ENCODE assay signal across 8 mouse cellular contexts in genomic region chr10:89444381-89444780, GRCm38 (mm10). TPM values are rescaled to one million over a fixed set of nuclear protein-coding genes. Genes with fewer than 3 reads are reported as not detected.
DNase-seq lines count a peak whose midpoint lies in the region; ATAC-seq and TF ChIP-seq lines count a peak whose summit lies in the region.

No protein-coding gene starts in this region.

- H3K4me1 ChIP-seq in CH12.LX (ENCODE audit: control insufficient read depth in 1 of 2, insufficient read depth in 2 of 2) = peaks cover 0 to 22% of the 10 kb centered on the region in 2 experiments; a peak in 2 of 4 replicates
- H3K4me1 ChIP-seq in forebrain, postnatal 0 days (ENCODE audit: insufficient read depth) = 0 out of 2 replicates have a peak, but pooled peaks cover 3% of the 10 kb centered on the region

- H3K79me2 ChIP-seq in CH12.LX (replicated peaks; ENCODE audit: control insufficient read depth, extremely low read depth, insufficient read depth, poor library complexity, severe bottlenecking) = peaks cover 9% of the 10 kb centered on the region
- H3K79me2 ChIP-seq in macrophage (ENCODE audit: inconsistent target) = peaks cover 33% of the 10 kb centered on the region

- peak overlapping the region; percentile 61; the same call in 1 of the 2 replicates for H3K27ac ChIP-seq in gastrocnemius, adult 2 months
- H3K27ac ChIP-seq in CH12.LX (ENCODE audit: insufficient read depth, low read depth) (no peak overlapping the region), macrophage (peak overlapping the region; percentile 100)
- H3K27ac ChIP-seq in forebrain, postnatal 0 days (ENCODE audit: low read depth, low read length) = no peak overlapping the region

- dilution Hi-C loops in CH12.LX (cut with MboI; ENCODE audit: extremely low pct_ligation_motif_present, extremely low pct_unique_long_range_greater_than_20kb, low sequenced_read_pairs) = no loop called here

- H3K4me3 ChIP-seq in gastrocnemius, adult 2 months = peak overlapping the region; percentile 80
- peak overlapping the region in 1 of 3 experiments; percentile 82 for H3K4me3 ChIP-seq in CH12.LX (replicated peaks in 1 of 3; ENCODE audit: low read depth in 2 of 3, low read length in 2 of 3, poor library complexity in 1 of 3)
- H3K4me3 ChIP-seq in forebrain, postnatal 0 days (ENCODE audit: low read depth, low read length) = peak overlapping the region; percentile 63
- H3K4me3 ChIP-seq in macrophage (ENCODE audit: inconsistent target) = peak overlapping the region; percentile 97

- no peak overlapping the region for H3K9ac ChIP-seq in CH12.LX (ENCODE audit: insufficient read depth, low read depth)
- H3K9ac ChIP-seq in forebrain, postnatal 0 days = no peak overlapping the region

- TF ChIP-seq POLR2A in CH12.LX (IDR thresholded peaks at IDR 0.05; ENCODE audit: low read depth, low read length) = no peak

- no peak for TF ChIP-seq CTCF in gastrocnemius, adult 2 months (IDR thresholded peaks at IDR 0.05)
- TF ChIP-seq CTCF in CH12.LX (conservative IDR thresholded peaks at IDR 0.05 in 1 of 2, IDR thresholded peaks at IDR 0.05 in 1 of 2; ENCODE audit: low read depth in 2 of 2, low read length in 2 of 2) = no peak
- TF ChIP-seq CTCF in forebrain, postnatal 0 days (IDR thresholded peaks at IDR 0.05; ENCODE audit: low read depth) = no peak

- in situ Hi-C loops in CH12.LX (cut with MboI; ENCODE audit: low pct_ligation_motif_present, low pct_unique_long_range_greater_than_20kb, low sequenced_read_pairs) = no loop called here

- no peaks in the 10 kb centered on the region for H3K27me3 ChIP-seq in CH12.LX (replicated peaks)
- no peaks in the 10 kb centered on the region for H3K27me3 ChIP-seq in forebrain, postnatal 0 days (ENCODE audit: insufficient read depth, low read length)

- TF ChIP-seq RAD21 in CH12.LX (IDR thresholded peaks at IDR 0.05; ENCODE audit: low read depth, low read length) = no peak

- H3K9me3 ChIP-seq in CH12.LX (replicated peaks; ENCODE audit: low read length) = peaks cover 4% of the 10 kb centered on the region
- no peaks in the 10 kb centered on the region for H3K9me3 ChIP-seq in forebrain, postnatal 0 days (ENCODE audit: low read length)

- no peak for DNase-seq in gastrocnemius, adult 2 months
- DNase-seq in gastrocnemius, postnatal 14 days = no peak
- no peak for DNase-seq in CH12.LX (ENCODE audit: extremely low read depth)
- DNase-seq in forebrain, postnatal 0 days = no peak
- no peak for DNase-seq in embryo, embryonic 11 days
- no peak for DNase-seq in spleen, postnatal 14 days (ENCODE audit: low spot score in 2 of 2)
- DNase-seq in right cerebral cortex, adult 2 months (ENCODE audit: low spot score in 2 of 2) = no peak

- no peak for ATAC-seq in forebrain, postnatal 0 days

- H3K36me3 ChIP-seq in CH12.LX (replicated peaks in 1 of 2; ENCODE audit: control insufficient read depth in 1 of 2, insufficient read depth in 1 of 2, low read length in 1 of 2) (peaks cover 0 to 16% of the 10 kb centered on the region in 2 experiments), macrophage (ENCODE audit: inconsistent target) (peaks cover 18% of the 10 kb centered on the region; the same call in 1 of the 2 replicates)
- no peaks in the 10 kb centered on the region for H3K36me3 ChIP-seq in forebrain, postnatal 0 days (ENCODE audit: insufficient read depth)

- intact Hi-C loops in gastrocnemius, adult 2 months (cut with DNase I) = no loop called here
- intact Hi-C loops in gastrocnemius, postnatal 14 days (cut with DNase I; ENCODE audit: low total_unique reads) = no loop called here

- 34% methylated on average over 3 of the region's 3 CpGs for WGBS in forebrain, postnatal 0 days
- 0% methylated on average over 3 of the region's 3 CpGs for WGBS in macrophage (ENCODE audit: missing documents)

- H3K4me2 ChIP-seq in CH12.LX (ENCODE audit: insufficient read depth, low read depth, poor library complexity, severe bottlenecking) = peak overlapping the region; percentile 92
- peak overlapping the region; percentile 98 for H3K4me2 ChIP-seq in forebrain, postnatal 0 days (ENCODE audit: low read depth)

- TF ChIP-seq EP300 in CH12.LX (IDR thresholded peaks at IDR 0.05; ENCODE audit: low read length) = no peak

TF ChIP-seq in CH12.LX, 34 proteins besides CTCF, POLR2A, EP300 and RAD21:
- TF ChIP-seq MEF2A (IDR thresholded peaks at IDR 0.05; ENCODE audit: borderline replicate concordance, low read depth, low read length) = no peak
- no peak for TF ChIP-seq IRF4 (IDR thresholded peaks at IDR 0.05; ENCODE audit: low read depth, low read length)
- no peak for TF ChIP-seq PAX5 (IDR thresholded peaks at IDR 0.05; ENCODE audit: low read length)
- no peak for TF ChIP-seq KAT2A (IDR thresholded peaks at IDR 0.05; ENCODE audit: insufficient replicate concordance, low read length)
- no peak for TF ChIP-seq TCF12 (IDR thresholded peaks at IDR 0.05; ENCODE audit: low read depth, low read length)
- TF ChIP-seq CHD2 (IDR thresholded peaks at IDR 0.05; ENCODE audit: low read length) = no peak
- no peak for TF ChIP-seq E2F4 (IDR thresholded peaks at IDR 0.05; ENCODE audit: insufficient replicate concordance, low read depth, low read length)
- no peak for TF ChIP-seq NELFE (IDR thresholded peaks at IDR 0.05; ENCODE audit: low read depth, low read length)
- TF ChIP-seq UBTF (IDR thresholded peaks at IDR 0.05; ENCODE audit: low read depth, low read length) = no peak
- TF ChIP-seq BHLHE40 (IDR thresholded peaks at IDR 0.05; ENCODE audit: low read depth, low read length) = no peak
- no peak for TF ChIP-seq HCFC1 (IDR thresholded peaks at IDR 0.05; ENCODE audit: low read depth, low read length)
- no peak for TF ChIP-seq CHD1 (IDR thresholded peaks at IDR 0.05; ENCODE audit: low read depth, low read length)
- no peak for TF ChIP-seq ZNF384 (IDR thresholded peaks at IDR 0.05; ENCODE audit: low read depth, low read length)
- TF ChIP-seq MYC (IDR thresholded peaks at IDR 0.05; ENCODE audit: low read depth, low read length) = no peak
- TF ChIP-seq TBP (conservative IDR thresholded peaks at IDR 0.05; ENCODE audit: low read depth, low read length) = no peak
- TF ChIP-seq USF1 (IDR thresholded peaks at IDR 0.05; ENCODE audit: low read depth, low read length) = no peak
- no peak for TF ChIP-seq POLR2AphosphoS2 (IDR thresholded peaks at IDR 0.05; ENCODE audit: low read depth, low read length)
TF ChIP-seq in CH12.LX: peak in this region for 0.

RNA-seq across cellular contexts. Expression of gene Gas2l3, which starts 0.6 kb away (rescaled TPM):
- total RNA-seq in gastrocnemius, adult 2 months (2021) = under 1 TPM; 0.89 to 0.95 TPM
- total RNA-seq in gastrocnemius, postnatal 14 days (2021) = 10 to 100 TPM in 1 of 2 experiments, 1 to 10 TPM in 1; 3.0 to 11.2 TPM
- total RNA-seq in CH12.LX (2012; rRNA removed) (8.3 and 9.4 TPM in 2 replicates), CH12.LX (2014; rRNA removed) (10.7 and 12.2 TPM in 2 replicates)
- polyA plus RNA-seq in CH12.LX (2012; ENCODE audit: insufficient read length, low read depth) (7.3 and 8.8 TPM in 2 replicates), macrophage (2018) (20.4 to 29.3 TPM (median 24.3 TPM) in 3 replicates)
- total RNA-seq in forebrain, postnatal 0 days (2014; rRNA removed) = 3.8 and 6.2 TPM in 2 replicates
- polyA plus RNA-seq in forebrain, postnatal 0 days (2015; fragmentation: Nextera tagmentation; extraction: Ambion mirVana) = 2.2 and 3.0 TPM in 2 replicates
- total RNA-seq in macrophage (2018; cell fraction: chromatin; rRNA removed) = 100 to 1,000 TPM in 16 of 26 experiments, 10 to 100 TPM in 10; 57.6 to 249 (median 107) TPM
- total RNA-seq in macrophage (2018; cell fraction: cytosol; rRNA removed) = 10 to 100 TPM; 17.8 to 68.4 (median 28.2) TPM
- total RNA-seq in macrophage (2018; cell fraction: nucleus; rRNA removed) = 100 to 1,000 TPM in 10 of 26 experiments, 10 to 100 TPM in 16; 33.0 to 169 (median 75.3) TPM

Comparison
In these comparisons a context has a peak if more than half of its experiments do, and no peak if none do; other contexts are left out.
1. H3K27ac ChIP-seq: peak in gastrocnemius, adult 2 months (single experiment) and macrophage (single experiment); none in CH12.LX (single experiment) and forebrain, postnatal 0 days (single experiment).